Mouse (Mus musculus): ENCODE data around the gene Cntn4. TPM values are rescaled to one million over a fixed set of nuclear protein-coding genes. Genes with fewer than 3 reads are reported as not detected.
"Not testable (repeated sequence)": the region's sequence is repeated elsewhere in the genome, so short reads cannot be mapped to it uniquely, and the experiment has no call there.

Gene Cntn4
- total RNA-seq, 2 experiments from 2014 or later: not detected

DNA sequence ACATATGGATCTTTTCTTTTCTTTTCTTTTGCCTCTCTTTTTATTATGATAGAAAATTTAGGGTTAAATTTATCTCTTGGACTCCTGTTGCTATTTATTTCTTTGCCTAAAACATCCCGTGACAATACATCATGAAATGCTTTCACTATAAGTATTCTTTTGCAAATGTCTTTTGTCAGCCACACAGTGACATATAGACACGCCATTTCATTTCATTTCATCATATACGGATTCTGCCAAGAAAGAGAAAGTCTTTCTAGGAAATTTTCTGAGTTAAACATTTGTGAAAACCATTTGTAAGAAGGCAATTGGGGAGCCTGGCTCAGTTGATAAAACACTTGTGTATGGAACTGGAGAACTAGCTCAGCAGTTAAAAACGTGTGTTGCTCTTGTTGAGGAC, 625.0 kb downstream of the Cntn4 start:
- no peak for DNase-seq
- intact Hi-C loops (cut with DNase I): no loop called here

- no peak for DNase-seq
Observed at GRCm38 (mm10) chr6:106328987-106329386, 651.5 kb downstream of the Cntn4 start.

GRCm38 (mm10) chr6:106329636-106330035, 652.2 kb downstream of the Cntn4 start:
- DNase-seq: no peak
- intact Hi-C loops (cut with DNase I): no loop called here

More at GRCm38 (mm10) chr6:106328987-106329386, 651.5 kb downstream of the Cntn4 start:
- intact Hi-C loops (cut with DNase I): no loop called here

- DNase-seq: no peak
- intact Hi-C loops (cut with DNase I): no loop called here
Observed at GRCm38 (mm10) chr6:106332466-106332865, 655.0 kb downstream of the Cntn4 start.

DNA sequence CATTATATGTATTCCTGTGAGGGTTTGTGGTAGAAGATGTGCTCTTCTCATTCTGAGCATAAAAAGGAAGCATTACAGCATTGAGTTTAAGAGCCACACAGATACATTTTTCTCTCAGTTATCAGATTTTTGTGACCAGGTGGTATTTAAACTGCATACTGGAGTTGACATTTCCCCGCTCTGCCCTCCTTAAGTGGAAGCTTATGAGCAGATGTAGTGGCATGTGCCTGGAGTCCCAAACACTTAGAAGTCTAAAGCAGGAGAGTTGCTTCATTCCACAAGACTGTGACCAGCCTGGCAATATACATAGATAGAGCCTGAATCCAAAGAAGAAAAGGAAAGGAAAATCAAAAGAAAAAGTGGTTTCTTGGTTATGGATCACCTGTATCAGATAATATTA, 655.5 kb downstream of the Cntn4 start:
- intact Hi-C loops (cut with DNase I): no loop called here
- no peak for DNase-seq

DNA sequence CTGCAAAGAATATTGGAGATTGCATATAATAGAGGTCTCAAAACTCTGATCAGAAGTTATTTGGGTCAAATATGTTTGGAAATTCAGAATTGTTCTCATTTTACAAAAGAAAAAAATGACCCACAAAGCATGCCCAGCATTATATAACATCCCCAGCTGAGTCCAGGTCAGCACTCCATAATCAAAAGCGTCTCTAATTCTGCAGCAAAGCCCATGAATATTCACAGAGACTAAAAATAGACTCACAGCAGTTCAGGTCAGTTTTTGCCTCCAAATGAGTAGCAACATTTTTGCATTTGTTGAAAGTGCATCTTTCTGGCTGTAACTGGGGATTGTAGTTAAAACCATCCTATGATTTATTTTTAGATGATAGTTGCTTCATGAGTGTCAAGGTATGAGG, 657.6 kb downstream of the Cntn4 start:
- intact Hi-C loops (cut with DNase I): no loop called here
- DNase-seq: no peak

GRCm38 (mm10) chr6:106336805-106337204, 659.3 kb downstream of the Cntn4 start:
- intact Hi-C loops (cut with DNase I): no loop called here
- DNase-seq: no peak

DNA sequence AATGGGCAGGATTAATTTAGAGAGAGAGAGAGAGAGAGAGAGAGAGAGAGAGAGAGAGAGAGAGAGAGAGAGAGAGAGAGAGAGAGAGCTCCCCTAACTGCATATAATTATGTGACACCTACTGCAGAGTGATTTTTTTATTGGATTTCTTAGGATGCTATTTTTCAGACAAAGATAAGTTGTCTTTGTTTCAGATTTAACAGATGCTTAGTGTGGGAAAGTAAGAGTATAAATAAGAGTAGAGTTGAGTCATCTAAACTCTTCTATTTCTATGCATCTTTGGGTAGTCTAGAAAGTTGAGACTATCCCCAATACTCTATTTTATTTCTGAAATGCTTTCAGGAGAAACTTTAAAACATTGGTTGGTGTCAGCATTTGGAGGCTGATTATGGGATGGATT, 660.4 kb downstream of the Cntn4 start:
- intact Hi-C loops (cut with DNase I): no loop called here
- DNase-seq: no peak

- intact Hi-C loops (cut with DNase I): no loop called here
- no peak for DNase-seq
Observed at GRCm38 (mm10) chr6:106341114-106341513, 663.7 kb downstream of the Cntn4 start.

DNA sequence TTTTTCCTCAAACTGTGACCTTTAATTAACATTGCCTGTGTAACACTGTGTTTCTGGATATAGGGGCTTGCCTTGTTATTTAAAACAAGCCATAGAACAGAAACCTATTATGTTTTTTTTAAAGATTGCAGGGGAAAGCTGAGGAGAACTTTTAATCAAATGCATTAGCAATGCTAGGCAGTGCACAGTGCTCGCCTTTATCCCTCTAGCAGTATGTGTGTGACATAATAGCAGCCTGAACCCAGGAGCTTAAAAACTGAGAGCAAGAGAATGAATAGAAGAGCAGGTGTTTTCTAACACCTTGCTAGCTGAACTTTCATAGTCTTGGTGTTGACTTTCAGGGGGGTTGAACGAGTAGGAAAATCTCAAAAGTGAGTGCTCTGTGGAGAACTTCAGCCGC, 672.6 kb downstream of the Cntn4 start:
- intact Hi-C loops (cut with DNase I): no loop called here
- no peak for DNase-seq

DNA sequence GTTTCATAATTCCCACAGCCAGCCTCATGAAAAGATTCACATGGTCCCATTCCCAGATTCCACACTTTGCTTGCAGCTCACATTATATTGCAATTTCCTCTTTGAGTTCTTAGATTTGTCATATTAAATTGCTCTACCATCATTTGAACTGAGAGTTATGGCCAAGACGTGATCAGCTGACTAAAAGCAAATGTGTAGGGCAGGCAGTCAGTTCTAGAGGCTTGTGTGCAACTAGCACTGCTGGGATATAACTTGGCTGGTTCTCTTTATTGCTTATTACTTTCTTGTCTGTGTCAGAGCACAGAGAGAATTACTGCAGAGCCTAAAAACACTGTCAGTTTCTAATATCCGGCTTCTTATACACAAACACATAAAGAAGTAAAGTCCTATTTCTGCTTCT, 673.9 kb downstream of the Cntn4 start:
- intact Hi-C loops (cut with DNase I): no loop called here
- DNase-seq: no peak

DNA sequence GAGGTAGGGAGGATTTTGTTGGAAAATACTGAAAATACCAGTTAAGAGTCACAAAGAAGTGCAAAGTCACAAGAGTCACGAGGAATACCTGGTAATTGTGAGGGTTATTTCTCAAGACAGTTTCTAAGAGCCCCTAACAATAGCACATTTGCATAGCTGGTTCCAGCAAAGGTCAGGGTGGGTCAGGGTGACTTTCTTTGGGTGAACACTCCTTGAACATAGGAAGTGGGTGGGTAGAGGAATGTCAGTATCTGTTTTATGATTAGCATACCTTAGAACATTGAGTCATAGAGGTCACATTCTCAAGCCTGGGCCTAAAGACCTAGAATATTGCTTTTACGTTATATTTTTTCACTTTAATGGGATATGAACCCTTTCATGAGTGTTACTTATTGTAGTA, 681.3 kb downstream of the Cntn4 start:
- intact Hi-C loops (cut with DNase I); DNase-seq: not testable (repeated sequence)

DNA sequence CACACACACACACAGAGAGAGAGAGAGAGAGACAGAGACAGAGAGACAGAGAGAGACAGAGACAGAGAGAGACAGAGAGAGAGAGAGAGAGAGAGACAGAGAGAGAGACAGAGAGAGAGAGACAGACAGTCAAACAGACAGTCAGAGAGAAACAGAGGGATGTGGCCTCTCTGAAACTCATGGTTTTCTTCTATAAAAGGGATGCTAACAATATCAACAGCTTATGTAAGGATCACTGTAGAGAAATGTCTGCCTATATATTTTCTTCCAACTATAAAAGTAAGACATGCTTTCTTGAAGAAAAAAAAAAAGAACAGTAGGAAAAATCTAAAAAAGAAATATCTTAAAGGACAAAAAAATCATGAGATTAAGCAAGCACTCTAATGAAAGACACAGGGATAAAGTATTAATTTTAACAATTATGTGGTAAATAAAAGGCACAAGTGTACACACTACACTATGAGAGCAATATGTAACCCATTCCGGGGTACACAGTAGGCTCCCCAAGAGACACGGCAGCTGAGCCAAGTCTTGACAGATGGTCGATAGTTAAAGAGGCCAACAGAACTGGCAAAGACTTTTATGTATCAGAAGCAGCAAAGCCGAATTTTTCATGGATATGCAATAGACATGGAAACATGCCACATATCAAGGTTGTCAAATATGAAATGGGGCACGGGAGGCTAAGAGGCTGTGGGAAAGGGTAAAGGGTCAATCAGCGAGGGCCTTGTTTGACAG, 704.0 kb downstream of the Cntn4 start:
- no peak for DNase-seq
- intact Hi-C loops (cut with DNase I): no loop called here

GRCm38 (mm10) chr6:106387833-106388406, 710.5 kb downstream of the Cntn4 start:
- intact Hi-C loops (cut with DNase I): no loop called here
- DNase-seq: no peak

GRCm38 (mm10) chr6:106408014-106408413, 730.6 kb downstream of the Cntn4 start:
- DNase-seq: no peak
- intact Hi-C loops (cut with DNase I): no loop called here

GRCm38 (mm10) chr6:106408634-106409033, 731.2 kb downstream of the Cntn4 start:
- DNase-seq: no peak
- intact Hi-C loops (cut with DNase I): no loop called here

- intact Hi-C loops (cut with DNase I): no loop called here
Observed at GRCm38 (mm10) chr6:106422947-106423346, 745.5 kb downstream of the Cntn4 start.

DNA sequence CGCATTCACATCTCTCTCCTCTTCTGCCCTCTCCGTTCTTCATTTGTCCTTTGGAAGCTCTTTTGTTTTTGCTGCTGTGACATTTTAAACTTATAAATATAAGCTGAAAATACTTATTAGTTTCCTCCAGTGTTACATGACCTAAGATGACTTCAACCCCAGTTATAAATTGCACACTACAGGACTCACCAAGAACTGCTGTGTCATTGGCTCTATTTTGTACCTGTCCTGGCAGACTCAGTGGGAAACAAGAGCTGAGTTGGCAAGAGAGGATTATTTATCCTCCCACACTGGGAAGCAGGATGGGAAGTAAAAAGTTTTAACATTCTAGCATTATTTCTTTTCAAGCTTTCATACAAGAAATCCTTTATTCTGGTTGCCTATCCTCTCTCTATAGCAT, 746.0 kb downstream of the Cntn4 start:
- no peak for DNase-seq
- intact Hi-C loops (cut with DNase I): no loop called here

More at GRCm38 (mm10) chr6:106422947-106423346, 745.5 kb downstream of the Cntn4 start:
- DNase-seq: no peak

DNA sequence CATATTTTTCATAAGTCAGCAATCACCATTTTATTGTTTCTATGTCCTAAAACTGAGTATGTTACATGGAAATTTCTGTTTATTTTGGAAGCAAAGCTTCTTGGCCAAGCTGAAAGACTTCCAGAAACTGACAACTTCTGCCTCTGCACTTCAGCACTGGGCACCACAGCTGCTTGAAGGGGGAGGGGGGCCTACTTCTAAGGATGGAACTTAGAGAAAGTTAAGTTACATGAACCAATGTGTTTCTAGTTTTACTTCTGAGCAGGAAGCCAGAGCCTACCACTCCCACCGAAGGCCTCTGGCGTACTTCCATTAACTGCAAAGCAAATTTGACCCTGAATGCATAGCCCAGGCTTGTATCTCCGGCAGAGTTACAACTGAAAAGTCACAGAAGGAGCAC, 749.2 kb downstream of the Cntn4 start:
- no peak for DNase-seq
- intact Hi-C loops (cut with DNase I): no loop called here

DNA sequence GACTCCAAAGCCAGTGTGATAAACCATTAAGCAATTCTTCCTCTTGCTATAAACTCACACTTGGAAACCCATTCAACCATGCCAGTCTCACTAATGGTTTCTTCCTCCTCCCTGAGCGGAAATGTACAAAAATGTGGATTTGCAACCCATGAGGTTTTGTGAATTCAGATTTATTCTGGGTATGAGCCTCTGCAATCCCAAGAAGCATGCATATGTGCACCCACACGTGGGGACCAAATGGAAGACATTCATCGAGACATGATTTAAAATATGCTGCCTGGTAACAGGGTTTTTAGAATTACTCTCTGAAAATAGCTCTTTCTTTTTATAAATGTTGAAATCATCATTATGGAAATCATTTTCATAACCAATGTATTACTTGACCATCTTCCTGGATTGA, 754.0 kb downstream of the Cntn4 start:
- intact Hi-C loops (cut with DNase I): no loop called here
- DNase-seq: no peak

DNA sequence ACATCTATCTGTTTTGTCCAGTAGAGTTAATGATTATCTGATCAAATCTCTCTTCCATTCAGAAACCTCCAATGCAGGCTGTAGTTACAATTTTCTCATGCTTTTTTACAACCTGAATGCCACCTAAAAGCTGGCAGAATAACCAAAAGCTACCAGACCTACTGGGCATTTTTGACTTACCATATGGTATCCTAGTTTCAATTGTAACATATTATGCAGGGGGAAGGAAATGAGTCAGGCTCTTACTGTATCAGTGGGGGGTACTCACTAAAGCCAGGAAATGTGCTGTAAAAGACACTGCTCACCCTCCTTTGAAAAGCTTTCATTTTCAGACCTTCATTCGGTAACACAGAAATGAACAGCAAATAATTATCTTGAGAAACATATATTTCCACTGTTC, 763.3 kb downstream of the Cntn4 start:
- intact Hi-C loops (cut with DNase I): no loop called here
- no peak for DNase-seq

DNA sequence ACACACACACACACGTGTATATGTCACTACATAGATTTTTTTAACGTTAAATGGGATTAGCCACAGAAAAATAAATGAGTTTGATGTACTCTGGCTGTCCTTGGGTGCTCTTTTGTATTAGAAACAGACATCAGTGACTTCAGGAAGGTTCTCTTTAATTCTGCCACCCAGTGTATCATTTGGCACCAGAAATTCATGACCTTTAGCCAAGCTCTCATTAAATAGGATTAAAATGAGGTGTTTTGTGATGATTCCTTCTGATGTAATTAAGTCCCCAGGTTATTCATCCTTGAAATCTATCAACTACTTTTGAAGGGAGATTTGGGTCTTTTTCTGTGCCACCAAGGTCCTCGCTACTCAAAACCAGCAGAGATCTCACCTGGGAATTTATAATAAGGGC, 763.8 kb downstream of the Cntn4 start:
- no peak for DNase-seq
- intact Hi-C loops (cut with DNase I): no loop called here
